Mouse (Mus musculus): ENCODE measurements at regions not wholly inside any gene's neighbourhood (a gene's known extent, or its start where the extent isn't known, plus 50 kb on each side); places are given as distances from the start of the nearest gene placed in this dataset.

- no peak for TF ChIP-seq RAD21 (IDR thresholded peaks at IDR 0.05; ENCODE audit: low read depth, low read length)
- TF ChIP-seq MXI1 (IDR thresholded peaks at IDR 0.05; ENCODE audit: low read depth, low read length) = no peak
- no peak for TF ChIP-seq CTCF (conservative IDR thresholded peaks at IDR 0.05 in 1 of 2, IDR thresholded peaks at IDR 0.05 in 1 of 2; ENCODE audit: low read depth in 2 of 2, low read length in 2 of 2)
- no peak for TF ChIP-seq CHD2 (IDR thresholded peaks at IDR 0.05; ENCODE audit: low read length)
- TF ChIP-seq UBTF (IDR thresholded peaks at IDR 0.05; ENCODE audit: low read depth, low read length) = no peak
- no peak for TF ChIP-seq MAFK (IDR thresholded peaks at IDR 0.05; ENCODE audit: insufficient replicate concordance, low read length)
- no peak for TF ChIP-seq SMC3 (IDR thresholded peaks at IDR 0.05; ENCODE audit: low read depth, low read length)
- TF ChIP-seq TCF12 (IDR thresholded peaks at IDR 0.05; ENCODE audit: low read depth, low read length) = no peak
- no peak for TF ChIP-seq POLR2A (IDR thresholded peaks at IDR 0.05; ENCODE audit: low read depth, low read length)
Measured at GRCm38 (mm10) chr10:37313461-37313860, 174.7 kb upstream of the Marcks start.

All from CH12.LX (cell line).